Mouse (Mus musculus) frontal cortex, adult (tissue): Measurements from ENCODE around the gene Hmmr.
"Not testable (repeated sequence)": the region's sequence is repeated elsewhere in the genome, so short reads cannot be mapped to it uniquely, and the experiment has no call there.

Experiments used
- ATAC-seq: cut with Nextera tagmentation; 2 replicates; pipeline ENCODE4 v1.9.2; 2017; ENCODE audit warnings: mild to moderate bottlenecking, moderate library complexity, mixed read lengths; ENCODE audit not compliant: low TSS enrichment

Gene Hmmr

DNA sequence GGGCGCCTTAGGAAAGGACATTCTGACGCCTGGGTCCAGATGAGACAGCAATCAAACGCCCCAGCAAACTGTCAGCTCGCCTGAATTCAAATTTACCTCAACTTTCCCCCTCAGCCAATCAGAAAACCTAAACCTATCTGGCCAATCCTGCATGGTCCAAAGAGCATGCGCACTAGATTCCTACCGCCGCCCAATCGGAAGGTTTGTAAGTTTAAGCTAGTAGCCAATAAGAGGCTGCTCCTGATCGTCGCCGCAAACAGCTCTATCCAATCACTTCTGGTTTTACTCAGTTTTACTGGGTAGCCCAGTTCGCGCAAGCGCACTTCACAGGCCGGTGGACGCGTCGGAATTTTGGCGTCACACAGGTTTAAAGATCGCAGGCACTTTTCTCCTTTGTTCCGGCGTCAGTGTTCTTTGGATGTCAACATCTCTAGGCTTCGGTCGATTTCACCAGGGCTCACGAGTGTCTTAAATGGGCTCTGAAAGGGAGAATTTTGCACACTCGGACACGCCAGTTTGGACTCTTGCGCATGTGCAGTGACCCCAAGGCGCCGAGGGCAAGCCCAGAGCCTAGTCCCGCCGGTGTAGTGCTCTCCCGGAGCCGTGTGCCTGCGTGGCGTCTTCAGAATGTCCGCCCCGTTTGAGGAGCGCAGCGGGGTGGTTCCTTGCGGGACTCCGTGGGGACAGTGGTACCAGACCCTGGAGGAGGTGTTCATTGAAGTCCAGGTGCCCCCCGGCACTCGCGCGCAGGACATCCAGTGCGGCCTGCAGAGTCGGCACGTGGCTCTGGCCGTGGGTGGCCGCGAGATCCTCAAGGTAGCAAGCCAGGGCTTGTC, at the start of gene Hmmr, which contains the start of gene Nudcd2:
Hmmr (minus strand) TSS at position 84 of the 836 bp plus-strand sequence.
Nudcd2 (plus strand) TSS at position 329 of the 836 bp plus-strand sequence.
- peak; percentile 99 for ATAC-seq

DNA sequence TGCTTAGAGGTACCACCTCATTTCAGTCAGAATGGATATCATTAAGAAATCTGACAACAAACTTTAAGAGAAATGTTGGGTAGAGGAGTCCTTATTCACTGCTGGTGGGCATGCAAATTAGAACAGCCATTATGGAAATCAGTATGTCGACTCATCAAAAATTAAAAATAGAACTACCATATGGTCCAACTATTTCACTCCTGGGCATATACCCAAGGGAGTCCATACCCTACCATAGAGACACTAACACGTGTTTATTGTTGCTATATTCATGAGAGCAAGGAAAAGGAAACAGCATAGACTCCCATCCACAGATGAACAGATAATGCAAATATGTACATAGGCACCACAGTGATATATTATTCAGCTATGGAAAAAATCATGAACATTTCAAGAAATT, 48.6 kb upstream of the Hmmr start:
- ATAC-seq = no peak

GRCm38 (mm10) chr11:40775315-40776269, 42.4 kb upstream of the Hmmr start:
- peak; percentile 89 for ATAC-seq

DNA sequence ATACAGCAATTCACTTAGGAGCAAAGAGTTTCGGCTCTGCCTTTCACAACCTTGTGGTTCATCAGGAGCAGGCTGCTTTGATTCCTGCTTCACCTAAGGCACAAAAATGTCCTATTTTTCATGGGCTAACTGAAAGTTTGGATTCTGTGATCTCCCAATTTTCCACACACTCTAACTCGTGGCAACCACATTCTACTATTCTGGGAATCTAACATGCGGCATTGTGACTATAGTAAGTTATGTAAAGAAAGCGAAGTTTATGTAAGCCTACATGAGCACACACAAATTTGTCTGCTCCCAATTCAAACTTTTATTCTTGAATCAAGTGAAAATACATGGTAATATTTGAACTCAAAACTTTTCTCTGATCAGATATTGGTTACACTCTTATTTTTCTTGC, 31.5 kb upstream of the Hmmr start:
- ATAC-seq = peak; percentile 92

GRCm38 (mm10) chr11:40763395-40763794, 30.2 kb upstream of the Hmmr start:
- no peak for ATAC-seq

GRCm38 (mm10) chr11:40759896-40760295, 26.7 kb upstream of the Hmmr start:
- ATAC-seq = no peak

DNA sequence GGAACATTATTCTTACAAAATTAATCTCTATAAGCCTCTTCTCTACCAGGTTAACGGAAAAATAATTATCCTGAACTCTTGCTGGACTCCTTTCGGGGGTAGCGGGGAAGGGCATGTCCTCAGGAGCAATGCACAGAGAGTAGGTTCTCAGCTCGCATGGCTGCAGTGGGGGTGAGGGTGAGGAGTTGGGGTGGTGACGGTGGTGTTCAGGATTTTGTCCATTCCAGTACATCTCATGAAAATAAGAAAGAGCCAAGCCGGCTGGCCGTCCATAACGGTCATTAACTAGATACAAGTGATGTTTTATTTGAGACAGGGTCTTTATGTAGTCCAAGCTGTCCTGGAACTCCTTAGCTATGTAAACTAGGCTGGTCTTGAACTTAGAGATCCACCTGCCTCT, 22.7 kb upstream of the Hmmr start:
- ATAC-seq = no peak

- ATAC-seq = peak; percentile 96
Measured at GRCm38 (mm10) chr11:40755109-40755627, 21.9 kb upstream of the Hmmr start, which contains the start of gene Ccng1. Ccng1 (minus strand) TSS chr11:40755311.

GRCm38 (mm10) chr11:40754664-40755107, 21.5 kb upstream of the Hmmr start:
- ATAC-seq = peak; percentile 41

GRCm38 (mm10) chr11:40753836-40754235, 20.6 kb upstream of the Hmmr start:
- no peak for ATAC-seq

GRCm38 (mm10) chr11:40747716-40748115, 14.5 kb upstream of the Hmmr start:
- ATAC-seq = 0 out of 2 replicates have a peak, but pooled peaks have one; percentile 36

DNA sequence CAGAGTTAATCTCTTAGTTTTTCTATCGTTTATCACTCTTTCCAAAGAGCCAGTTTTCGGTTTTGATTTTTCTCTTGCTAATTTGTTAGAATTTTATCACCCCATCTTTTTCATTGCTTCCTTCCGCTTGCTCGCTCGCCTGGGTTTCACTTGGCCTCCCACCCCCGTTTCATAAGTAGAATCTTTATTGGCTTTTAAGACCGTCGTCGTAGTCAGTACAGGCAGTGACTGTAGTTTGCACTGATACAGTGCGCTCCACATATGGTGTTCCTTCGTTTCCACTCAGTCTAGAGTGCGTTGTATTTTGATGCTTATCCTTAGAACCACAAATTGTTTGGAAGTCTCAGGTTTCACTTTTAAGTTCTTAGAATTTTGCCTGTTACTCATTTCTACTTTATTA, 13.1 kb upstream of the Hmmr start:
- no peak for ATAC-seq

- no peak for ATAC-seq
Measured at GRCm38 (mm10) chr11:40744348-40744747, 11.1 kb upstream of the Hmmr start.

GRCm38 (mm10) chr11:40741605-40742262, 8.5 kb upstream of the Hmmr start:
- no peak for ATAC-seq

- no peak for ATAC-seq
Measured at GRCm38 (mm10) chr11:40737369-40737768, 4.1 kb upstream of the Hmmr start.

- ATAC-seq = no peak
Measured at GRCm38 (mm10) chr11:40734251-40734752, 1.1 kb upstream of the Hmmr start.

GRCm38 (mm10) chr11:40732997-40733338, 254 bp downstream of the Hmmr start:
- no peak for ATAC-seq

GRCm38 (mm10) chr11:40718324-40718723, 14.9 kb downstream of the Hmmr start:
- ATAC-seq = no peak

DNA sequence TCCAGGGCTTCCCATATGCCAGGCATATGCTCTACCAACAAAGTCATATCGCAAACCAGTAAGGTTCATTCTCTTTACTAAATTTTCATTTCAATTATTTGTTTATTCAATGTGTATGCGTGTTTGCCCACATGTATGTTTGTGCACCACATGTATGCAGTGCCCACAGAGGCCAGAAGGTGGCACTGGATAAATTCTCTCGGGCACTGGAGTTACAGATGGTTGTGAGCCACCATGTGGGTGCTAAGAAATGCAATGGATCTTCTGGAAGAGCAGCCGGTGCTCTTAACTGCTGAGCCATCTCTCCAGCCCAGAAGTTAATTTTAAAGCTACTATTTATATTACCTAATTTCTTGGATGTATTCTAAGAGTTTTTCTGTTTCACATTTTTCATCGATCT, 17.7 kb downstream of the Hmmr start:
- peak; percentile 74 for ATAC-seq

DNA sequence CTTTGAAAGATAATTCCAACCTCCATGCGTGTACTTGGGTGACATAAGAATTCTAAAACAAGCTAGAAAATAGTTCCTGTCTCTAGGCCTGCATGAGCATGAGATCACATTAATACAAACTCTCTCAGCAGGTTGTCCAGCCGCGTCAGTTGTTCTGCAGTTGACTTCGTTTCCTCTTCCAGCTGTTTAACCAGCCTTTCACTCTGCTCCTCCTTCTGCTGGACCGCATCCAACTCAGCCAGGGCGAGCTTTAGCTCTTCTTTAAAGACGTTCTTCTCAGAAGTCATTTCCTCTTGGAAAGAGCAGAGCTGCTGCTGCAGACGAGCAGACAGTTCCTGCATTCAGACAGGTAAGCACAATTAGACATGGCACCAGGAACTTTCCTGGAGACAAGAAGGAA, 19.4 kb downstream of the Hmmr start:
- no peak for ATAC-seq

GRCm38 (mm10) chr11:40709899-40710298, 23.3 kb downstream of the Hmmr start:
- ATAC-seq = not testable (repeated sequence)
